Mouse (Mus musculus) lung, postnatal 0 days (tissue): ENCODE results near the gene Arel1.

Source experiments
- CTCF ChIP-seq: IDR thresholded peaks from 2 replicates; pipeline ENCODE4 v1.5.1; 2016; ENCODE audit warnings: antibody characterized with exemption, mild to moderate bottlenecking
- EP300 ChIP-seq: IDR thresholded peaks from 2 replicates; pipeline ENCODE4 v1.6.1; 2016; ENCODE audit warnings: antibody characterized with exemption, mild to moderate bottlenecking, control low read depth

- no peak for TF ChIP-seq CTCF
- no peak for TF ChIP-seq EP300
Measured at GRCm38 (mm10) chr12:84962606-84963005, 8.1 kb downstream of the Arel1 start.
